Mouse (Mus musculus): ENCODE measurements around the gene Ddx47. TPM values are rescaled to one million over a fixed set of nuclear protein-coding genes. Genes with fewer than 3 reads are reported as not detected.
A peak's percentile ranks its signal among the peaks of the same experiment; 100 is the strongest.

Gene Ddx47
- 29.8 and 34.9 TPM in 2 replicates for total RNA-seq (2015; ENCODE audit: low replicate concordance)
- 40.4 and 64.3 TPM in 2 replicates for total RNA-seq (2017; ENCODE audit: low replicate concordance)

DNA sequence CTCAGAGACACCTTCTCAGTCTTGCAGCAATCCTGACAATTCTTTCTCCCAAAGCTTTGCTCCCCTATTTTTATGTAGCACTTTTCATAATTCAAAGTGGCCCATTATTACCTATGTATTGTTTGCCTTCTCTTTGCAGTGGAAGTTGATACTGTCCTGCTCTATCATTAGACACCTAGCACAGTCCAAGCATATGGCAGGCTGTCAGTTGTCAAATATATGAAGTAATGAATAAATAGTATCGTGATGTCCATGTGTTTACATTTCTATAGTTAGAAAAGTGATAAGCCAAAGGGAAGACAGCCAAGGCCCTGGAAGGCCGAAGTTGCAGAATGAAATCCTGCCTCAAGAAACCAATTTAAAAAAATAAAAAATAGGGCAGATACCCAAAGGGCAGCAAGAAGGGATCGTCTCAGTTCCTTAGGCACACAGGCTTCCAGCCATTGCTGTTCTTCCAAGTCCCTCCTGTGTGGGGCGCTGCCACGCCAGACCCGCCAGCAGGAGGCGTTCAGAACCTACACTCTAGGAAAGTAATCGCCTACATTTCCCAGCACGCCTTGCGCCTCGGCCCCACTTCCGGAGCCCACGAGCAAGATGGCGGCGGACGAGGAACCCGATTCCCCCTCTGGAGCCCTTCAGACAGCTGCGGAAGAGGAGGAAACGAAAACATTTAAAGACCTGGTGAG, at the start of gene Ddx47:
Gene Ddx47, plus strand, starts transcription at position 565 of the 686 bp plus-strand sequence.
- ATAC-seq (replicated peaks; ENCODE audit: low FRiP score, poor library complexity, severe bottlenecking), result peak; percentile 98

- no peak for ATAC-seq (replicated peaks; ENCODE audit: low FRiP score, poor library complexity, severe bottlenecking)
Observed at GRCm38 (mm10) chr6:134961858-134962517, 49.4 kb upstream of the Ddx47 start.

GRCm38 (mm10) chr6:134962518-134962893, 48.9 kb upstream of the Ddx47 start:
- ATAC-seq (replicated peaks; ENCODE audit: low FRiP score, poor library complexity, severe bottlenecking), result no peak

DNA sequence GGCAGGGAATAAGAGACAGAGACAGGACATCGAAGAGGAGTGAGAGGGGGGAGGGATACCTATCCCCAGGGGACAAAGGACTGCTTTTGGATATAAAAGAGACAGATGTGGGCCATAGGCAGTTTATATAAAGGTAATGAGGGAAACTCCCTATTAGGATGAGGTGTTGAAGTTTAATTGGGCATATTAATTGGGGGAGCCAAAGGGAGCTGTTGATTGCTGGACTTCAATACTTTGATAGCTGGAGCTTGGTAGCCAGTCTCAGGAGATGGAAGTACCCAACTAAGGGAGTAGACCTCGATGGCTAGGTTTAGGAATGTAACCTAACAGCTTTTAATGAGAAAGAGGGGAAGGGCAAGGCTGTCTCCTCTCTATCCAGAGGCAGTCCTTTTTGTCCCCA, 47.5 kb upstream of the Ddx47 start:
- no peak for ATAC-seq (replicated peaks; ENCODE audit: low FRiP score, poor library complexity, severe bottlenecking)

GRCm38 (mm10) chr6:134966681-134967080, 44.7 kb upstream of the Ddx47 start:
- no peak for ATAC-seq (replicated peaks; ENCODE audit: low FRiP score, poor library complexity, severe bottlenecking)

DNA sequence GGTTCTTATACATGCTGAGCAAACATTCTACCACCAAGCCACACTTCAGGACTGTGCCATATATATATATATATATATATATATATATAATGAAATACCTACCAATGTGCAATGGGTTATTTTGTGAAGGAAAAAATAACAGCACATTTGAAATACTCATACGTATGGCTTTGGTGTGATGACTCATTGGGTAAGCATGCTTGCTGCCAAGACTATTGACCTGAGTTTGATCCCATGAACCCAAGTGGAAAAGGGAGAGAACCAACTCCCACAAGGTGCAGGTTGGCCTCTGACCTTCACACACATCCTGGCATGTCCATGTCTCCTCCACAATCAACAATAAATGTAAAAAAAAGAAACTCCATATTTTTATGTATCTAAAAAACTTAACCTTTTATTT, 43.1 kb upstream of the Ddx47 start:
- no peak for ATAC-seq (replicated peaks; ENCODE audit: low FRiP score, poor library complexity, severe bottlenecking)

DNA sequence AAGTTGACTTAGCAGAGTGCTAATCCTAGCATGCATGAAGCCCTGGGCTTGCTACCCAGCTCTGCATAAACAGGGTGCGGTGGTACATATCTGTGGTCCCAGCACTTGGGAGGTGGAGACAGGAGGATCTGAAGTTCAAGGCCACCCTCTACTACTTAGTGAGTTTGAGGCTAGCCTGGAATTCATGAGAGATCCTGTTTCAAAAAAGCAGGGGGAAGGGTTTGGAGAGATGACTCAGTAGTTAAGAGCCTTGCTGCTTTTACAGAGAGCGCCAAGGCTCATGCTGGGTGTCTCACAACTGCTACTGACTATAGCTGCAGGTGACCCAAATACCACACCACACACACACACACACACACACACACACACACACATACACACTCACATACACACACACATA, 41.9 kb upstream of the Ddx47 start:
- no peak for ATAC-seq (replicated peaks; ENCODE audit: low FRiP score, poor library complexity, severe bottlenecking)

DNA sequence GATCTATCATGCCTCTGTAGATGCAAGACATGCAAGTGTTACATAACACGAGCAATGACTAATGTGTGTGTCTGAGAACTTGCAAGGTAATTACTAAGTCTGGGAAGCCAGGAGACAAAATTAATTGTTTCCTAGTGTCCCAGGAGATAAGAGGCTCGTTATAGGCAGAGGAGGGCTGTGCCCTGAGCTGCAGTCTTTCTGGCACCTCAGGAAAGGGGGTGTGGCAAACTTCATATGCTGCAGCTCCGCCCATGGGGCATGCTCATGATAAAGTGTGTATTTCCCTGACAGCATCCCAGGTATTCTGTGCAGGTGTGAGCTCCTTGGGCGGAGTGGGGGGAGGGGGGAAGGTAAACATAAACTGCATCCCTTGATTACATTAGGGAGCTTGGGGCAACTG, 39.3 kb upstream of the Ddx47 start:
- peak; percentile 75 for ATAC-seq (replicated peaks; ENCODE audit: low FRiP score, poor library complexity, severe bottlenecking)

GRCm38 (mm10) chr6:134976628-134977027, 34.8 kb upstream of the Ddx47 start:
- ATAC-seq (replicated peaks; ENCODE audit: low FRiP score, poor library complexity, severe bottlenecking), result no peak

- ATAC-seq (replicated peaks; ENCODE audit: low FRiP score, poor library complexity, severe bottlenecking), result no peak
Observed at GRCm38 (mm10) chr6:134981231-134982062, 30.0 kb upstream of the Ddx47 start, which contains the start of gene Apold1. Gene Apold1 (plus strand): TSS chr6:134981718.

DNA sequence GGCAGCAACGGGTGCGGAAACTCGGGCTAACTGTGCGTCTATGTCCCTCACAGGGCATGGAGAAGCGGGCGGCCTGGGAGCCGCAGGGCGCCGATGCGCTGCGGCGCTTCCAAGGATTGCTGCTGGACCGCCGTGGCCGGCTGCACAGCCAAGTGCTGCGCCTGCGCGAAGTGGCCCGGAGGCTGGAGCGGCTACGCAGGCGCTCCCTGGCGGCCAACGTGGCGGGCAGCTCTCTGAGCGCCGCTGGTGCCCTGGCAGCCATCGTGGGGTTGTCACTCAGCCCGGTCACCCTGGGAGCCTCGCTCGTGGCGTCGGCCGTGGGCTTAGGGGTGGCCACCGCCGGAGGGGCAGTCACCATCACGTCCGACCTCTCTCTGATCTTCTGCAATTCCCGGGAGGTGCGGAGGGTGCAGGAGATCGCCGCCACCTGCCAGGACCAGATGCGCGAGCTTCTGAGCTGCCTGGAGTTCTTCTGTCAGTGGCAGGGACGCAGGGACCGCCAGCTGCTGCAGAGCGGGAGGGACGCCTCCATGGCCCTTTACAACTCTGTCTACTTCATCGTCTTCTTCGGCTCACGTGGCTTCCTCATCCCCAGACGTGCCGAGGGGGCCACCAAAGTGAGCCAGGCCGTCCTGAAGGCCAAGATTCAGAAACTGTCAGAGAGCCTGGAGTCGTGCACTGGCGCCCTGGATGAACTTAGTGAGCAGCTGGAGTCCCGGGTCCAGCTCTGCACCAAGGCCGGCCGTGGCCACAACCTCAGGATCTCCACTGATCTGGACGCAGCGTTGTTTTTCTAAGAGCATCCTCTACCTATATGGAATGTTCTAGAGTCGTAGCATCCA, 27.7 kb upstream of the Ddx47 start:
- ATAC-seq (replicated peaks; ENCODE audit: low FRiP score, poor library complexity, severe bottlenecking), result peak; percentile 81

- peak; percentile 81 for ATAC-seq (replicated peaks; ENCODE audit: low FRiP score, poor library complexity, severe bottlenecking)
Observed at GRCm38 (mm10) chr6:134984748-134985147, 26.7 kb upstream of the Ddx47 start.

GRCm38 (mm10) chr6:134988377-134988776, 23.0 kb upstream of the Ddx47 start:
- ATAC-seq (replicated peaks; ENCODE audit: low FRiP score, poor library complexity, severe bottlenecking), result no peak

DNA sequence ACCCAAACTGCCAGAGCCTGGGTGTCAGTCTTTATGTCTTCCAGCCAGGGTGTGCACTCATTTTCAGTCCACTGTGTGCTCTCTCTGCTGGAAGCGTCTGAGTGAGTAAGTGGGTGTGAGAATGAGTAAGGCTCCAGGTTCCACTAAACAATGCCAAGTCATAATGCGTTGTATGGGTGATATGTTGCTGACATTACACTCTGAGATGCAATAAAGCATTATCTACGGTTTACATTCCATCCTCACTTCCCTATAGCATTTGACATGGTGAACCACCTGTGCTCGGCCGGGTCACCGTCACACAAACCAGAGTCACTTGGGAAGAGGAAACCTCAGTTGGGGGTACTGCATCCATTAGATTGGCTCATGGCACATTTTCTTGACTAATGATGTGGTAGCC, 20.7 kb upstream of the Ddx47 start:
- ATAC-seq (replicated peaks; ENCODE audit: low FRiP score, poor library complexity, severe bottlenecking), result no peak

DNA sequence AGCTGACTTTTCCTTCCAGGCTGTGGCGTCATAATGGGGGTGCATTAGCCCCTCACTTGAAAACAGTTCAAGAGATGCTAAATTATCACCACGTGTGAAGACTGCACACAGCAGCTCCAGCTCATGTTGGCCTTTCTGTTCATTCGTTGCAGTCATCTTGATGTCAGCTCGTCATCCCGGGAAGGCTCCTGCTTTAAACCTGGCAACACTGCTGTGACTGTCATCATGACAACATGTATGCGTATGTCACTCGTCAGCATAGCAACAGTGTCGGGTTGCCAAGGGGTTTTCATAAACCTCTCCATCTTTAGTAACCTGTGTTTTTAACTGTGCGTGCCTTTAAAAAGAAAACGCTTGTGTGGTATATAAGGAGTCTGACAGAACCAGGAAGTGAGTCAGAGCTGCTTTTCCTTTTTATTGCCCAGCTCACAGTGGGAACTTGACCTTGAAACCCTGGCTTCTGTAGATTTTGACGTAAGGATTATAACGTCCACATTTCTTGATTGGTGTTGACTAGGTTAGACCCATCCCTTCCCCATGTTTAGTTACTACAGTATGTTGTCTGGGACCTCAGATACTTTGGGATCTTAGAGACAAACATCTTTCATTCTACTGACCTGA, 17.3 kb upstream of the Ddx47 start:
- ATAC-seq (replicated peaks; ENCODE audit: low FRiP score, poor library complexity, severe bottlenecking), result 0 out of 2 replicates have a peak, but pooled peaks have one; percentile 41

GRCm38 (mm10) chr6:134994985-134995384, 16.4 kb upstream of the Ddx47 start:
- no peak for ATAC-seq (replicated peaks; ENCODE audit: low FRiP score, poor library complexity, severe bottlenecking)

- no peak for ATAC-seq (replicated peaks; ENCODE audit: low FRiP score, poor library complexity, severe bottlenecking)
Observed at GRCm38 (mm10) chr6:134996918-134997317, 14.5 kb upstream of the Ddx47 start.

DNA sequence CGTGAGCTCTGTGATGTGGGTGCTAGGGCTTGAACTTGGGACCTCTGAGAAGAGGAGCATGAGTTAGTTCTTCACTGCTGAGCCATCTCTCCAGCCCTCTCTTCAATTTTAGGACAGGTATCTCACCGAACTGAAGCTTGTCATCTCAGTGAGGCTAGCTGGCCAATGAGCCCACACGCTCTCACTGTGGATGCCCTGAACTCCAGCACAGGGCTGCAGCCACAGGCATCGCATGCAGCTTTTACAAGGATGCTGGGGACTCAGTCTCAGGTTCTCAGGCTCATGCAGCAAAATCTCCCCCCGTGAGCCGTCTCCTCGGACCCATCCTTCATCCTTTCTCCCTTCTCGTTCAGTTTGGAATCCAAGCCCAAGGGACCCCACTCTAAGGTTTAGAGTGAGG, 13.3 kb upstream of the Ddx47 start:
- no peak for ATAC-seq (replicated peaks; ENCODE audit: low FRiP score, poor library complexity, severe bottlenecking)

DNA sequence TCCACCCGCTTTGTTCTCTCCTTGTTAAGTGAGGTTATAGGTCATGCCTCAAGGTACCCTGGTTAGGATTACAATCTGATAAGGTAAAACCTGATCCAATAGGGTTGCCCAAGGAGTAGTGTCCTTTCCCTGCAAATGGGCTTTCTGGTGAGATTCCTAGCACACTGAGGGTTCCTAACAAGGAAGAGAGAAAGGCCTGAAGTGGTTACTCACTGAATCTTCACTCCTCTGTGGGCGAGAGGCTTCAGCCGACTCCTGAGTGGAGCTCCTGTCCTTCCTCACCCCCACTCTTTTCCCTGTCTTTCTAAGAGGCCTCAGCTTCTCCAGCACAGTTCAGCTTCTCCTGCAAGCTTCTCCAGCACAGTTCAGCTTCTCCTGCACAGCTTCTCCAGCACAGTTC, 12.6 kb upstream of the Ddx47 start:
- ATAC-seq (replicated peaks; ENCODE audit: low FRiP score, poor library complexity, severe bottlenecking), result no peak

All from erythroblast, adult 5-6 weeks (primary cell).